Mouse (Mus musculus): ENCODE measurements at regions not wholly inside any gene's neighbourhood (a gene's known extent, or its start where the extent isn't known, plus 50 kb on each side); places are given as distances from the start of the nearest gene placed in this dataset.

DNA sequence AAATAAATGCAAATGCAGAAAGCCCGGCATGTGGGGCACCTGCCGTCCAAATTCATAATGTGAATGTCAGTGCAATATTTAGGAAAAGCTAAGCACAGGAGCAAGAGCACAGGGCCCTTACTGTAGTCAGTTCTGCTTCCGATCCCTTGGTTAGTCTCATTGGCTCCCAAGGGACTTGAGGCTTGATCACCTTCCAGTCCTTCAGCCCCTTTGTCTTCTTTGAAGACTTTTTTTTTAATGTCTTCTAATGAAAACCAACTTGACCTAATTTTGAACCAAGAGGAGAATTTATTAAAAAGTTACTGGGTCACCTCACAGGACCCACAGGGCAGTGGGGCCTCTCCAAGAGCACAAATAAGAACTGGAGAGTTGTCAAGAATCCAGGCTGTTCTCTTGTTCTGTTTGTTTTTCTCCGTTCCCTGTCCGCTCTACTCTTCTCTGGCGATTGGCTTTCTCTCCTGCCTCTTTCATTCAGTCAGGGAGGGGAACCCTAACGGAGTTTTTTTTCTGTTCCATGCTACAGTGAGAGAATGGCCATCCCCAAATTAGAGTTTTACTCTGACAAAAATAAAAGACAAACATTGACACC lies 134.2 kb upstream of the 1700016C15Rik start:
- Histone ChIP-seq H3K4me3 (replicated peaks in 1 of 3; ENCODE audit: low read depth in 2 of 3, low read length in 2 of 3, poor library complexity in 1 of 3) (no peak overlapping the region), H3K4me1 (ENCODE audit: control insufficient read depth in 1 of 2, insufficient read depth in 2 of 2) (no peaks in the 10 kb centered on the region), H3K4me2 (ENCODE audit: insufficient read depth, low read depth, poor library complexity, severe bottlenecking) (no peak overlapping the region), H3K79me2 (replicated peaks; ENCODE audit: control insufficient read depth, extremely low read depth, insufficient read depth, poor library complexity, severe bottlenecking) (no peaks in the 10 kb centered on the region), H3K27ac (ENCODE audit: insufficient read depth, low read depth) (no peak overlapping the region), H3K9ac (ENCODE audit: insufficient read depth, low read depth) (no peak overlapping the region), H3K27me3 (replicated peaks) (no peaks in the 10 kb centered on the region), H3K36me3 (replicated peaks in 1 of 2; ENCODE audit: control insufficient read depth in 1 of 2, insufficient read depth in 1 of 2, low read length in 1 of 2) (no peaks in the 10 kb centered on the region), H3K9me3 (replicated peaks; ENCODE audit: low read length) (no peaks in the 10 kb centered on the region)
- DNase-seq (ENCODE audit: extremely low read depth): no peak
- no peak for TF ChIP-seq POLR2A (IDR thresholded peaks at IDR 0.05; ENCODE audit: low read depth, low read length)
- no peak for TF ChIP-seq CHD1 (IDR thresholded peaks at IDR 0.05; ENCODE audit: low read depth, low read length)
- TF ChIP-seq IRF4 (IDR thresholded peaks at IDR 0.05; ENCODE audit: low read depth, low read length): no peak
- no peak for TF ChIP-seq ZMIZ1 (IDR thresholded peaks at IDR 0.05; ENCODE audit: low read depth, low read length)
- TF ChIP-seq USF1 (IDR thresholded peaks at IDR 0.05; ENCODE audit: low read depth, low read length): no peak
- no peak for TF ChIP-seq HCFC1 (IDR thresholded peaks at IDR 0.05; ENCODE audit: low read depth, low read length)
- no peak for TF ChIP-seq KAT2A (IDR thresholded peaks at IDR 0.05; ENCODE audit: insufficient replicate concordance, low read length)
- TF ChIP-seq JUN (IDR thresholded peaks at IDR 0.05; ENCODE audit: insufficient read depth, low read depth, low read length): no peak
- TF ChIP-seq ELF1 (IDR thresholded peaks at IDR 0.05; ENCODE audit: low read depth, low read length): no peak
- no peak for TF ChIP-seq SMC3 (IDR thresholded peaks at IDR 0.05; ENCODE audit: low read depth, low read length)
- TF ChIP-seq ZKSCAN1 (IDR thresholded peaks at IDR 0.05; ENCODE audit: borderline replicate concordance, low read depth, low read length): no peak
- TF ChIP-seq MEF2A (IDR thresholded peaks at IDR 0.05; ENCODE audit: borderline replicate concordance, low read depth, low read length): no peak
- no peak for TF ChIP-seq MAZ (IDR thresholded peaks at IDR 0.05; ENCODE audit: low read depth, low read length)
- no peak for TF ChIP-seq MAFK (IDR thresholded peaks at IDR 0.05; ENCODE audit: insufficient replicate concordance, low read length)
- no peak for TF ChIP-seq E2F4 (IDR thresholded peaks at IDR 0.05; ENCODE audit: insufficient replicate concordance, low read depth, low read length)
- TF ChIP-seq PAX5 (IDR thresholded peaks at IDR 0.05; ENCODE audit: low read length): no peak
- no peak for TF ChIP-seq MXI1 (IDR thresholded peaks at IDR 0.05; ENCODE audit: low read depth, low read length)
- TF ChIP-seq USF2 (conservative IDR thresholded peaks at IDR 0.05; ENCODE audit: low read depth, low read length): no peak
- TF ChIP-seq CTCF (conservative IDR thresholded peaks at IDR 0.05 in 1 of 2, IDR thresholded peaks at IDR 0.05 in 1 of 2; ENCODE audit: low read depth in 2 of 2, low read length in 2 of 2): no peak
- no peak for TF ChIP-seq ETS1 (conservative IDR thresholded peaks at IDR 0.05; ENCODE audit: low read depth, low read length)
- in situ Hi-C loops (cut with MboI; ENCODE audit: low pct_ligation_motif_present, low pct_unique_long_range_greater_than_20kb, low sequenced_read_pairs): no loop called here
- dilution Hi-C loops (cut with MboI; ENCODE audit: extremely low pct_ligation_motif_present, extremely low pct_unique_long_range_greater_than_20kb, low sequenced_read_pairs): no loop called here

DNA sequence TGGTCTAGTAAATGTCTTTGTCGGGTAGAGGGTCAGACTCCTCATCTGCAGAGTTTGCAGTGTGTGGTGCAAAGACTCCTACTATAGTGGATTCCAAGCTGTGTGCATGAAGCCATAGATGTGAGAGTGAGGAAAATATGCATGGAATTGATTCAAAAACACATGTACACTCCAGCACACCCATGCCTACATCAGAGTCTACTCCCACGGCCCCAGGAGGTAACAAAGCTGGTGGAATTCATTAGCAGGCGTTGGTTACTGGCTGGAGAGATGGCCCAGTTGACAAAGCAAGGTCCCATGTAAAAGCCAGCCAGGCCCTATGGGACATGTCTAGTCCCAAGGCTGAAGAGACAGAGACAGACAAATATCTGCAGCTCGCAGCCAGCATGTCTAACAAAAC lies 132.6 kb upstream of the 1700016C15Rik start:
- Histone ChIP-seq H3K36me3 (replicated peaks in 1 of 2; ENCODE audit: control insufficient read depth in 1 of 2, insufficient read depth in 1 of 2, low read length in 1 of 2) (no peaks in the 10 kb centered on the region), H3K9ac (ENCODE audit: insufficient read depth, low read depth) (no peak overlapping the region), H3K4me1 (ENCODE audit: control insufficient read depth in 1 of 2, insufficient read depth in 2 of 2) (no peaks in the 10 kb centered on the region), H3K4me3 (replicated peaks in 1 of 3; ENCODE audit: low read depth in 2 of 3, low read length in 2 of 3, poor library complexity in 1 of 3) (no peak overlapping the region), H3K79me2 (replicated peaks; ENCODE audit: control insufficient read depth, extremely low read depth, insufficient read depth, poor library complexity, severe bottlenecking) (no peaks in the 10 kb centered on the region), H3K9me3 (replicated peaks; ENCODE audit: low read length) (no peaks in the 10 kb centered on the region), H3K4me2 (ENCODE audit: insufficient read depth, low read depth, poor library complexity, severe bottlenecking) (no peak overlapping the region), H3K27ac (ENCODE audit: insufficient read depth, low read depth) (no peak overlapping the region), H3K27me3 (replicated peaks) (no peaks in the 10 kb centered on the region)
- no peak for DNase-seq (ENCODE audit: extremely low read depth)
- in situ Hi-C loops (cut with MboI; ENCODE audit: low pct_ligation_motif_present, low pct_unique_long_range_greater_than_20kb, low sequenced_read_pairs) (no loop called here), dilution Hi-C loops (cut with MboI; ENCODE audit: extremely low pct_ligation_motif_present, extremely low pct_unique_long_range_greater_than_20kb, low sequenced_read_pairs) (no loop called here)
- TF ChIP-seq EP300 (IDR thresholded peaks at IDR 0.05; ENCODE audit: low read length): no peak
- TF ChIP-seq CHD1 (IDR thresholded peaks at IDR 0.05; ENCODE audit: low read depth, low read length): no peak
- no peak for TF ChIP-seq TBP (conservative IDR thresholded peaks at IDR 0.05; ENCODE audit: low read depth, low read length)
- no peak for TF ChIP-seq ZC3H11A (IDR thresholded peaks at IDR 0.05; ENCODE audit: low read depth, low read length)
- TF ChIP-seq ETS1 (conservative IDR thresholded peaks at IDR 0.05; ENCODE audit: low read depth, low read length): no peak
- no peak for TF ChIP-seq CHD2 (IDR thresholded peaks at IDR 0.05; ENCODE audit: low read length)
- no peak for TF ChIP-seq POLR2AphosphoS2 (IDR thresholded peaks at IDR 0.05; ENCODE audit: low read depth, low read length)
- TF ChIP-seq SIN3A (IDR thresholded peaks at IDR 0.05; ENCODE audit: low read length): no peak
- TF ChIP-seq MAFK (IDR thresholded peaks at IDR 0.05; ENCODE audit: insufficient replicate concordance, low read length): no peak
- TF ChIP-seq PAX5 (IDR thresholded peaks at IDR 0.05; ENCODE audit: low read length): no peak
- TF ChIP-seq ZKSCAN1 (IDR thresholded peaks at IDR 0.05; ENCODE audit: borderline replicate concordance, low read depth, low read length): no peak
- no peak for TF ChIP-seq MXI1 (IDR thresholded peaks at IDR 0.05; ENCODE audit: low read depth, low read length)
- no peak for TF ChIP-seq KAT2A (IDR thresholded peaks at IDR 0.05; ENCODE audit: insufficient replicate concordance, low read length)
- no peak for TF ChIP-seq BHLHE40 (IDR thresholded peaks at IDR 0.05; ENCODE audit: low read depth, low read length)
- TF ChIP-seq MEF2A (IDR thresholded peaks at IDR 0.05; ENCODE audit: borderline replicate concordance, low read depth, low read length): no peak
- no peak for TF ChIP-seq UBTF (IDR thresholded peaks at IDR 0.05; ENCODE audit: low read depth, low read length)
- no peak for TF ChIP-seq ZNF384 (IDR thresholded peaks at IDR 0.05; ENCODE audit: low read depth, low read length)

Data from CH12.LX (cell line).